Mouse (Mus musculus): ENCODE measurements around the gene Gstm2. TPM values are rescaled to one million over a fixed set of nuclear protein-coding genes. Genes with fewer than 3 reads are reported as not detected.
"Not testable (repeated sequence)": the region's sequence is repeated elsewhere in the genome, so short reads cannot be mapped to it uniquely, and the experiment has no call there.

Gene Gstm2
- total RNA-seq (2021) = 10 to 100 TPM; 46.5 to 48.8 TPM
- long read RNA-seq, experiment 1, transcript Gstm2-201 (8 exons, 1,064 nt) = major isoform, 51 of 63 reads
- long read RNA-seq, experiment 1, partial matches to known transcripts = 2 of 63 reads
- long read RNA-seq, experiment 1, other reads (novel, unspliced or antisense) = 10 of 63 reads
- long read RNA-seq, experiment 2, transcript Gstm2-201 (8 exons, 1,064 nt) = major isoform, 44 of 57 reads
- long read RNA-seq, experiment 2, partial matches to known transcripts = 7 of 57 reads
- long read RNA-seq, experiment 2, other reads (novel, unspliced or antisense) = 6 of 57 reads

DNA sequence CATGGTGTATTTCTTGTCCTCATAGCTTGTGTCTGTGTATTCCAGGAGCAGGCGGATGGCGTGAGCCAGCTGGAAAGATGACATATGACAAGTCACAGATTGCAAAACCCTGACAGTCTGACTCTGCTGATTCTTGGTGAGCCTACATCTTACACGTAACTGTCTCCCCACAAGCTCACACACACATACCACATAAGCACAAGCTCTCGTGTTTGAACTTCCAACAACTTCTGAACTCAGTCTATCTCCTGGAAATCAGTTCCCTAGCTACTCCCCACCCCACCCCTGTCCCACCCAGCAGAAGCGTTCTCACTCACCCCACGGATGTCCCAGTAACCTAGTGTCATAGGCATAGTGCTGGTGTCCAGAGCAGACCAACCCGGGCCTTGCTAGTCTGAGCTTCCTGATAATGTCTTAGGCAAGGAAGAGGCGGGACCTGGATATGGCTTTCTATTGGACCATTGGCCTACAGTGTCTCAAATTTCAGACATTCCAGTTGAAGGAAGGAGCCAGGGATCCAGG, at the start of gene Gstm2:
Gene Gstm2, minus strand, starts transcription at position 413 of the 522 bp plus-strand sequence.
- peak in 1 of 2 experiments; percentile 45 for DNase-seq (ENCODE audit: low spot score in 2 of 2)

DNA sequence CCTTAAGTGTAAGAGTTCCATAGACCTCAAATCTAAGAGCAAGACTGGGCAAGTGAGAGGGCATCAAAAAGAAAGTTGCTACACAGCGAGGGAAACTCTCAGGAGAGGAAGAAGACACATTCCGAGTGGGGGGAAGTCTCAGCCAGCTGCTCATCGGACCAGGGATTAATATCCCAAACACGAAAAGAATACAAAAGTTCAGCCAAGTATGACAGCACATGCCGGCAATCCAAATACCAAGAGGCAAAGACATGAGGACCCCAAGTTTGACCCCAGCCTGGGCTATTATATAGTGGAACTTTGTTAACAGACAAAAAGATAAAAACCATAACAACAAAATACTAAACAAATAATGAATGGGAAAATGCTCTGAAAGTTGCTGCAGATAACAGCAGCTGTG, 46.9 kb upstream of the Gstm2 start:
- no peak for DNase-seq (ENCODE audit: low spot score in 2 of 2)

DNA sequence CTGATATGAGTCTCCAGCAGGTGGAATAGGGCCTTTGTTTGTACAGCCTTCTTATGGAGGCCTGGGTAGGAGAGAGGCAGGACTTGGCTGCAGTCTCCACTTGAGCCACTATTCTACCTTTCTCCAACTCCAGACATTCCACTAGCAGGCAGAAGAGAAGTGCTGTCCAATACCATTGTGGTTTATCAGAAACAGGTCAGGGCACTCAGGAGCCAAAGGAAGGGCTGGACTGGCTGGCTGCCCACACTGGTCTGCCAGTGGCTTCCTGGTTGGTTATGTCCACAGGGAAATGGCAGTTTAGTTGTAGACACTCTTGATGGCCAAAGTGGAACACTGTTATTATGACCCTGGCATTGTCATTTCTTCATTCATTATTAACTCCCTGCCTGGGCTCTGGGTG, 45.9 kb upstream of the Gstm2 start:
- no peak for DNase-seq (ENCODE audit: low spot score in 2 of 2)

DNA sequence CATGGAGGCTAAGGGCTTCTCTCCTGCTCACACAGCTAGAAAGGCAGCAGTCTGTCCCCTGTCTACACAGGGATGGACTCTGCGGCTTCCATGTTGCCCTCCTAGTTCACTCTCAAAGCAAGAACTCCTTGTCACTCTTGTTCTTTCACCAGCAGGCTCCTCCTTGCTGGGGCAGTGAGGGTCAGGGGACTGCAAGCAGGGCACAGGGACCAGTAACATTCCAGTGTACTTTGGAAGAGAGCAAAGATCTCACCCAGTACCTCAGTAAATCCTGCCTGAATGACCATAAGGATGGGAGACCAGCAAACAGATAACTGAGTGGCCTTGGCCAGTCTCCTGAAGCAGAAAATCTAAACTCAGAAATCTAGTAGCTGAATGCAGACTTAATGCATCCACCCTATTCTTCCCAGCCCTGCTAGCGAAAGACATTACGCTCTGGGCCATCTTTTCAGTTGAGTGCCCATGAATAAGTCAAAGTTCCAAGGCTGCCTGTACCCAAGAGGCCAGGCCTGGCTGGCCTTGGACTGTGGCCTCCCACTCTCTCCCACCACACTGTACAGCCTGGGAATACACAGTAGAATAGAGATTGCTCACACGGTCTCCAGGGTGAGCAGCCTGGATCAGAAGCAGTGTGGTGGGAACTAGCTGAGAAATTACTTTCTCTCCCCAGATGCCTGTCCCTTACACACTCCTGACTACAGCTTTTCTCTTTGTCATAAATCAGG, 42.5 kb upstream of the Gstm2 start:
- DNase-seq (ENCODE audit: low spot score in 2 of 2) = no peak

DNA sequence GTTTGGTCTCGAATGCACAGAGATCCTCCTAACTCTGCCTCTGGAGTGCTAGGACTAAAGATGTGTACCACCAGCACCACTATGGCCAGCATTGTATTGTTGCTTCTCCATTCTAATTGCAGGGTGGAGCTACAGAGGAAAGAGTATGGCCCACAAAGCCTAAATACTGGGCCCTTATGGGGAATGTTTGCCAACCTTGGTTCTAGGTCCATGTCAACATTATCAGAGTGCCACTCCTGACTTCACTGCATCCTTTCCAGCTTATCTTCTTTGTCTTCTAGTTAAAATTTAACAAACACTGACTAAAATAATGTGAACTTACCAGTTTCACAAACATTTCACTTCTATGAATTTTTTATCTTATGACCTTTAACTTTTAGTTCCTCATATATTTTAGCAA, 40.3 kb upstream of the Gstm2 start:
- no peak for DNase-seq (ENCODE audit: low spot score in 2 of 2)

DNA sequence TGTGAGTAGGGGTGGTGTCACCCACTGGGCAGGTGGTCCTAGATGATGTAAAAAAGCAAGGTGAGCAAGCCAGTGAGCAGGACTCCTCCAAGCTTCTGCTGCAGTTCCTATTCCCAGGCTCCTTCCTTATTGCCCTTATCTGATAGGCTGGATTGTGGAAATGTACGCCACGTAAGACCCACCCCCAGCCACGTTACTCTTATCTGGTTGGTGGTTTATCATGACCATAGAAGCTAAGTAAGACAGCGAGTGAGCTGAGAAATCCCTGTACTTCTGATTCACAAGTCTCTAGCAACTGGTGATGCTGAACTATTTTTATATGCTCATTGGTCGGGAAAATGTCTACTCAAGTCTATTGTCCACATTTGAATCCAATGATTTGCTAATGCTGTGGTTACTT, 39.8 kb upstream of the Gstm2 start:
- DNase-seq (ENCODE audit: low spot score in 2 of 2) = no peak

DNA sequence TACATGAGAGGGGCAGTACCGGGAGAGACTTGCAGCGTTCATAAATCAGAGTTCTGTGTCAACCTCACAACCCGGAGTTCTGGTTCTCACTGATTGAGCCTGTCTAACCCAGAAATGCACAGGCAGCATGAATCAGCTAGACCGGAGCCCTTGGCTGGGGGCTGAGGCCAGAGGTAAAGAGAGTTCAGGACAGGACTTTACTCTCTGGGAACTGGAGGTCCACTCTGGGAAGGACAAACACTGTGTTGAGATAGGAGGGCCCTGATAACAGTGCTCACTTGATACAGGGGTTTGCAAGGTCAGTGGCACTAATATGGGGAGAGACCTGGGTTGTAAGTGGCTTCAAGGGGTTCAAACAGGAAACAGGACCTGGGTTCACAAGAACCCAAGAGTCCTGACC, 39.1 kb upstream of the Gstm2 start:
- no peak for DNase-seq (ENCODE audit: low spot score in 2 of 2)

DNA sequence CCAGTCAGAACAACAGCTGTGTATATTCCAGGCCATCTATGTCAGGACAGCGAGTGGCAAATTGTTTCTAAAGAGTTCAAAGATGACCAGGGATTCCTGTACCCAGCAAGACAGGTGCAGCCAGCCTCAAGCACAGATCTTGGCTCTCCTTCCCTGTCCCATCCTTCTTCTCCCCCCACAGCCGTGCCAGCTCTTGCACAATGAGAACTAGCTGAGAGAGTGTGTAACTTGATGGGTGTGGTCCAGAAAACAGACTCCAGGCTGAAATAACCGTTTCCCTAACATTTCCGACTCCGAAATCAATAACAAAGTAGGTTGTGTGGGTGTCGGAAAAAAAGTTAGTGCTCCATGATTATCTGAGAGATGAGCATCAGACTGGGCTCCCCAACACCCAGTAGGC, 36.4 kb upstream of the Gstm2 start:
- DNase-seq (ENCODE audit: low spot score in 2 of 2) = no peak

DNA sequence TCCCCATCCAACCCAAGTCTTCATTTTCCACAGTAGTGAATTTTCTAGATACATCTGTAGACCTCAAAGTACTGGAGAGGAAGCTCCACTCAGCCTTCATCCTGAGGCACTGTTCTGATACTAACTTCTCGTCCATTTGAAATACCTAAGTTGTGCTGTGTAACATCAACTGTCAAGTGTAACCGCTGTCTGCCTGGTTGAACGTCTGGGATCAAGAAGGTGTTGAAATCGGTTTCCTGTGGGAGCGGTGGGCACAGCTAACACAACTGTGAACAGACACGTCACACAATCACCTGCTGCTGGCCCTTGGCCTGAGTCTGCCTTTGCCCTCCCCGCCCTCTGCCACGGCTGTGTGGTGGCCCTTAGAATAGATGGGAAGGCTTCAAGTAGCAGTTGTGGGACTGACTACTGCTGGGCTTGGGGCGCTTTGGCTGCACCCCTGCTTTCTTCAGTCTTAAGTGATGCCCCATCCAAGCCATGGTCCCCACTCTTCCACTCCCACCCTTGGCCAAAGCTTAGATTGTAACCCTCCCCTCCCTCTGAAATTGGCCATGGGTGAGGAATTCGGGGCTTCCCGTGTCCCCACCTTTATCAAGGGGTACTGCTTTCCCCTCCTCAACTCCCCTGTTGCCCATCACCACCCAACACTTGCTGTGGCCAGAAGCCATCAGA, 34.2 kb upstream of the Gstm2 start:
- DNase-seq (ENCODE audit: low spot score in 2 of 2) = not testable (repeated sequence)

DNA sequence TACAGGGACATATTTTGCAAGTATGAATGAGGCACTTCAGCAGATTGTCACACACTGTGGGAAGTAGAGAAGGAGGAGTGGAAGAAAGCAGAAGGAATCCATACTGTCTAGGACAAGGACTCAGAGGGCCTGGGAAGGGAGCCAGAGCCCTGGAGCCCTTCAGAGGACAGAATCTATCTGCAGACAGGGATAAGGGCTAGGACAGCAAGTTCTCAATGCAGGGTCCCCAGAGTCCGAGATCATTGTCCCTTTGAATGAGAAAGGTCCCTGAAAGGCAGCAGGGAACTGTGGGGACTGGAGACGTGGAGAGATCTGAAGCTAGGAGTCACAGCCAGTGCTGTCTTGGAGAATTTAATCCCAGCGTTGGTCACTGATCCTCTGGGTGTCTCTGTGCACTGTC, 33.0 kb upstream of the Gstm2 start:
- DNase-seq (ENCODE audit: low spot score in 2 of 2) = not testable (repeated sequence)

DNA sequence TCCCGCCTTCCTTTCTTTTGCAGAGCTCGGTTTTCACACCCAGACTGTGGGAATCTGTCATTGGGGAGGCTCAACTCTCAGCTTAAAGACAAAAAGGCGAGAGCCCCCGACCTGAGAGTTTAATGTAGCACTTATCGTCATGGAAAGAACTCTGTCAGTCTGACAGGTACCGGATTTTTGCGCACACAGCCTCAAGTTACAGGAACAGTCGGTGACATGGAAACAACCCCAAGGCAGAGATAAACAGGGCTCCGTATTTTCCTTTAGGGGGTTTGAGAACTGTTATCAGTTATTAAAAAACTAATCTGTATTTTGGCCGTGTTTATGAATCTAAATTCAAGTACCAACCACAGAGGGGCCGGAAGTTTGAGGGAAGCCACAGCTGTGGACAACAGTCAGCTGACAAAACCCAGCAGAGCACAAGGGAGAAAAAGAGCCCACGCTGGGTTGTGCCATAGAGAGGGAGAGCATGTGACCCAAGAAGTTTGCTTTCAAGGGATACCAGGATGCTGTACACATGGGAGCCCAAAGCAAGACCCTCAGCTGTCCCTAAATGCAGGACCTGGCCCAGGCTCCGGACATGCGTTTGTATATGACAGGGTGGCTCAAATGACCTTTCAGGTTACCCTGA, 32.1 kb upstream of the Gstm2 start:
- DNase-seq (ENCODE audit: low spot score in 2 of 2) = no peak

DNA sequence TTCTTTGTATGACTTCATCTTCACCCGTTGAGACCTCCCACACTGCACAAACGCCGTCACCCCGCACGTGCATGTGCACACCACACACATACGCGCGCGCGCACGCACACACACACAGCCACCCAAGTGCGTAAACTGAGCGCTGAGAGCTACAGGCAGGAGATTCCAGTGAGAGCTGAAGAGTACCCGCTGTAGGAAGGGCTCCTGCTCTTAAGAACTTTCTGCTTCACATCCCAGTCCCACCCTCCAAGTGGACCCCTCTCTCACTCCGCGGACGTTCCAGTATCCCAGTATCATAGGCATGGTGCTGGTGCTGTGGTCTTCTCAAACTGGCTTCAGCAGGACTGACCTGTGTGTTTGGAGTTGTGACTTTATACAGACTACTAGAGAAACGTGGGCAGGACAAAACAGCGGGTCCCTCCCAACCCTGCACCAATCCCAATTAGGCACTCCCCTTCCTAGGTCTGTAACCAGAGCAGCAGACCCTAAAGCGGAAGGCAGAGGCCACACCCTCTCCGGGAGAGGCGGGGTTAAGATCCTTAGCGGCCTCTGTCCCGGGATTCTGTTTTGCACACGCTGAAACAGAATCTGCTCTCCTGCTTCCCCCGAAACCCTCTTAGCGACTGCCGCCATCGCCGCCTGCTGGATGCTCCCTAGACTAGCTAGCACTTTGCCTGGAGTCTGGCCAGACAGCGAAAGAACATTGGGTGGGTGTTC, 31.4 kb upstream of the Gstm2 start, which contains the start of gene Gstm1:
Gene Gstm1, minus strand, starts transcription at position 501 of the 717 bp plus-strand sequence.
- DNase-seq (ENCODE audit: low spot score in 2 of 2) = peak; percentile 82 to 96

DNA sequence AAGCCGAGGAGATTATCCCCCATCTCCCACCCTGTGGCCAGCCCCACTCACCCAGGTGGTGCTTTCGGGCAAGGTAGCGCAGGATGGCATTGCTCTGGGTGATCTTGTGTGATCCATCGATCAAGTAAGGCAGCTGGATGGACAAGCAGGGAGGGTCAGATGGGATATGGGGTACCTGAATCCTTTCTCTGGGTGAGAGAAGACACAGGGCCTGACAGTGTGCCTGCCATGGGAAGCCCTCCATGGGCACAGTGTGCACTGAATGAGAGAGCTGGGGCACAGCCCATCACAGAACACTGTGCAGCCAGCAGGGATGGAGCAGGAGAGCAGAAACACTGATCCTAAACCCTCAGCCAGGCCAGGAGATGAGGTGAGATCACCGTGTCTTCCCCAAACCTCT, 30.2 kb upstream of the Gstm2 start:
- DNase-seq (ENCODE audit: low spot score in 2 of 2) = not testable (repeated sequence)

DNA sequence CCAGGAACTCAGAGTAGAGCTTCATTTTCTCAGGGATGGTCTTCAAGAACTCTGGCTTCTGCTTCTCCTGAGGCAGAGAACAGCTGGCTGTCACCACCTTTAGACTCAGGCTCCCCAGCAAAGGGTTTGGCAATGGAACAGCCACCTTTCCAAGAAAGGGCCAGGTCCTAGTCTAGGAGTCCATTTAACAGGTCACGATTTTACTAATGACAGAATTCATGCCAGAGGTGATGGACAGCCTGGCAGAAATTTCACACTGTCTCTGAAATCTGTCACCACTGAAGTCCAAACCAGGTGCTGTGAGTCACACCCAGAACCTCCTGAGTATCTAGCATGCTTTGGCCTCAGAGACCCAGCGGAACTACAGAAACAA, 28.7 kb upstream of the Gstm2 start:
- DNase-seq (ENCODE audit: low spot score in 2 of 2) = no peak

DNA sequence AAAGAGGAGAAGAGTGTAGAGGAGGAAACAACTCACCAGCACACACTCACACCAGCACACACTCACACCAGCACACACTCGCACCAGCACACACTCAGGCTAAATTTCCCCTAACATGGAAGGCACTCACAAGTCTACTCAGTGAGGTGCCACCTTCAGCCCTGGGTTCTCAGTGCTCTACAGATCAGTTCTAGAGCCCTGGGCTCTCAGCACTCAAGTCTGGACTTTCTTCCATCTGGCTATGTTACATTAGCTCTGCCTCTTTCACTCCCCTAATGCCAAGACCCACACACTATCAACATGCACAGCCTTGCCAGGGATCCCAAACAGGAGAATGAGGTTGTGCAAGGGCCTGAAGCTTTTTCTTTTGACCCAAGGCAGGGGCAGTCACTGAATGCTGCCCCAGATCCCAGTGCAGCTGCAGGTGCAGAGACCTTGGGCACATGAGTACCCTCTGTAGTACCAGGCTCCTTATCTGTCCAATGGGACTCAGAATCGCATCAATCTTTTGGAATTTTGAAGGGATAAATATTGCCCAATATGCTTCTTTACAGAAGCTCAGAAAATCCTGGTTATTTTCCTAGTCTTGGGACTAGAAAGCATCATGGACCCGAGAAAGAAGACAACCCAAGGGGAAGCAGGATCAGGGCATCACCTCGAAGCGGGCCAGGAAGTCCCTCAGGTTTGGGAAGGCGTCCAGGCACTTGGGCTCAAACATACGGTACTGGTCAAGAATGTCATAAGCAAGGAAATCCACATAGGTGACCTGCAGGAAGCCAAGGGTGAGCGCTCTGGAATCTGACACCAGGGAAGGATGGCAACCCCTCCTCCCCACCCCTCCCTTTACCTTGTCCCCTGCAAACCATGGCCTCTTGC, 28.1 kb upstream of the Gstm2 start:
- DNase-seq (ENCODE audit: low spot score in 2 of 2) = no peak

DNA sequence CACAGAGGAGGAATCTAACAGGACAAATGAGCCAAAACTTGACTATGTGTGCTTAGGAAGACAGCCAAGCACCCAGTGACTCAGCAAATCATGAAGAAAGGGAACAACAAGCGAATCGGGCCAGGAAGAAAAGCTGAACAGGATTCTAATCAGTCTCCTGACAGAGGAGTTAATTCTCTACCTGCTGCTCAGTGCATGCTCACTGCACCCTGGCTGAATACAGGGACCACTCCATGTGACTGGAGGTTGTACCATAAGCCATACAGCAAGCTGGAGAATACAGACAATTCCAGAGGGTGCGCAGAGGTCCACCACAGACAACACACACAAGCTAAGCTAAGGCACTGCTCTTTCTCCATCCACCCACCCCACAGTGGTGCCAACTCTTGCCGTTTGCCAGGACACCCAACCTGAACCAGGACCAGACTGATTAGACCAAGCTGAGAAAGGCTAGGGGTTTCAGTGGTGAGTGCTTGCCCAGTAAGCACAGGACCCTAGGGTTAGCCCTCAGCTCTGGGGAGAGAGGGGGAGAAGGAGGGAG, 27.1 kb upstream of the Gstm2 start:
- DNase-seq (ENCODE audit: low spot score in 2 of 2) = peak in 1 of 2 experiments; percentile 40

DNA sequence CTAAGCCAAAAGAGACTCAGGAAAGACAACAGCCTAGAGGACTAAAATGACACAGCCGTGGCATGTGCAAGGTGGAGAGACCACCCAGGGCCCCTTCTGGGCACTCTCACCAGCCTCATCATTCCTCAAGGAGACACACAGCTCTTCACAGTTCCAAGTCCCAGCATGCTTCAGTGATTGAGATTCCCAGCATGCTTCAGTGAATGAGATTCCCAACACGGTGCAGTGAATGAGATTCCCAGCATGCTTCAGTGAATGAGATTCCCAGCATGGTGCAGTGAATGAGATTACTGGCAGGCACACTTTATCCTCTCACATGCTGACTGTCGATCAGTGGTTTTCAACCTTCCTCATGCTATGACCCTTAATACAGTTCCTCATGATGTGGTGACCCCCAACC, 25.3 kb upstream of the Gstm2 start:
- no peak for DNase-seq (ENCODE audit: low spot score in 2 of 2)

DNA sequence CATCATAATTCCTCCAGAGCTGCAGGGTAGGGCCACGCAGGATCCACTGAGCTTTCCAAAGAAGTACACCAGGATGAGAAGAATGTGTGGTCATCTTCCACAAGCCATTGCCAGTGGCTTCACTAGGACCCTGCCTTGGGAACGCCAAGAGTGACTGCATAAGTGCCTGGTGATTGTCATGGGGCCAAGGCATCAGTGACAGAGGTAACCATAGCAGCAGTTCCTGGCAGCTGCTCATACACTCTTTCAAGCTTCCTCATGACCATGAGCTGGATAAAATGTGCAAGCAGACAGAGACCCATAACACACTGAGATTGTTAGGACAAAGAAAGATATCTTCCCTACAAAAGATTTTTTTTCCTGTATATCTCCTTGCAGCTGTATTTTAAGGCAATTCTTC, 24.0 kb upstream of the Gstm2 start:
- DNase-seq (ENCODE audit: low spot score in 2 of 2) = no peak

DNA sequence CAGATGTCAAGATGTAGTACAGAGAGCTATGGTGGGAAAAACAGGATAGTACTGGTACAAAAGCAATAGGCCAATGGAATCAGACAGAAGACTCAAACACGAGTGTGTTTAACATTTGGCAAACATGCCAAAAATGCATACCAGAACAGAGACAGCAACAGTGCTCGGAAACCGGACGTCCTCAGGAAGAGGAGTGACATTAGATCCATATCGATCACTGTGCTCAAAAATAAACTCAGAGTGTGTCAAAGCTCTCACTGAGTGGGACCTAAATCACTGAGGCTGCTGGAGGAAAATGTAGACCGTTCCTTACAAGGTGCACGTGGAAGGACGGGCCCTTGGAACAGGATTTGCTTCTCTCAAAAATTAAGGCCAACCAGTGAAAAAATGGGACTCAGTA, 15.8 kb upstream of the Gstm2 start:
- no peak for DNase-seq (ENCODE audit: low spot score in 2 of 2)

DNA sequence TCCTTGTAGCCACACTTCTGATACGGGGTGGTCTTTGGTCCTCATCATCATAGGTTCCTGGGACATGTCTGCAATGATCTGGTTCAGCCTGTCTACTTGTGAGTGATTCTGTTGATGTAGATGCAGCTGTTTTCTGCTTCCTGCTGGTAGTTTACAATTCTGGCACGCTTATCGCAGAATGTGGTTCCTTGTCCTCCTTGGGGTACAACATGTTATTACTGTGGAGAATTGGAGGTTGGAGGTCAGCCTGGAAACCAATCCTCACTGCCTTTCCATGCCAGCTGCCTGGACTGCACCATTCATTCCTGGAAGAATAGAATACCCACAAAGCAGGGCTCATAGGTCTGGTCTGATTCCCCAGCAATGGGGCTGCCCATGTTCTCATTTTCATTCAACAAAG, 13.2 kb upstream of the Gstm2 start:
- DNase-seq (ENCODE audit: low spot score in 2 of 2) = no peak
